Mouse (Mus musculus): ENCODE measurements around the gene Gm12166.

Gene Gm12166

GRCm38 (mm10) chr11:46073061-46073849 is 21.1 kb upstream of the Gm12166 start:
- DNase-seq (ENCODE audit: low spot score) = peak; percentile 50

GRCm38 (mm10) chr11:46072466-46073060 is 20.4 kb upstream of the Gm12166 start:
- DNase-seq (ENCODE audit: low spot score) = peak; percentile 51

GRCm38 (mm10) chr11:46070789-46071188 is 18.7 kb upstream of the Gm12166 start:
- no peak for DNase-seq (ENCODE audit: low spot score)

GRCm38 (mm10) chr11:46070161-46070560 is 18.0 kb upstream of the Gm12166 start:
- DNase-seq (ENCODE audit: low spot score) = no peak

GRCm38 (mm10) chr11:46069408-46070003 is 17.4 kb upstream of the Gm12166 start:
- no peak for DNase-seq (ENCODE audit: low spot score)

- no peak for DNase-seq (ENCODE audit: low spot score)
Observed at GRCm38 (mm10) chr11:46068756-46069407, 16.8 kb upstream of the Gm12166 start.

GRCm38 (mm10) chr11:46067371-46068060 is 15.4 kb upstream of the Gm12166 start:
- DNase-seq (ENCODE audit: low spot score) = no peak

GRCm38 (mm10) chr11:46065201-46066011 is 13.3 kb upstream of the Gm12166 start:
- DNase-seq (ENCODE audit: low spot score) = peak; percentile 73

GRCm38 (mm10) chr11:46064767-46065166 is 12.6 kb upstream of the Gm12166 start:
- no peak for DNase-seq (ENCODE audit: low spot score)

- peak; percentile 24 for DNase-seq (ENCODE audit: low spot score)
Observed at GRCm38 (mm10) chr11:46062993-46063731, 11.0 kb upstream of the Gm12166 start.

GRCm38 (mm10) chr11:46062569-46062968 is 10.4 kb upstream of the Gm12166 start:
- no peak for DNase-seq (ENCODE audit: low spot score)

GRCm38 (mm10) chr11:46061776-46062445 is 9.8 kb upstream of the Gm12166 start:
- no peak for DNase-seq (ENCODE audit: low spot score)

GRCm38 (mm10) chr11:46060651-46061020 is 8.5 kb upstream of the Gm12166 start:
- no peak for DNase-seq (ENCODE audit: low spot score)

- no peak for DNase-seq (ENCODE audit: low spot score)
Observed at GRCm38 (mm10) chr11:46059887-46060650, 7.9 kb upstream of the Gm12166 start.

GRCm38 (mm10) chr11:46058916-46059315 is 6.8 kb upstream of the Gm12166 start:
- DNase-seq (ENCODE audit: low spot score) = no peak

GRCm38 (mm10) chr11:46058011-46058410 is 5.9 kb upstream of the Gm12166 start:
- DNase-seq (ENCODE audit: low spot score) = no peak

- peak; percentile 27 for DNase-seq (ENCODE audit: low spot score)
Observed at GRCm38 (mm10) chr11:46056770-46057411, 4.8 kb upstream of the Gm12166 start.

- DNase-seq (ENCODE audit: low spot score) = peak; percentile 20
Observed at GRCm38 (mm10) chr11:46055896-46056769, 4.0 kb upstream of the Gm12166 start, which contains the start of gene Adam19. TSS of gene Adam19 (plus strand) at chr11:46055992.
